Mouse (Mus musculus) bone marrow, adult 2 months (tissue): ENCODE results near the gene Pltp. TPM values are rescaled to one million over a fixed set of nuclear protein-coding genes. Genes with fewer than 3 reads are reported as not detected.

Experiments
- H3K27ac ChIP-seq: fragments of 200-500 bp; 2 replicates; pipeline ENCODE4 v1.5.1; 2012; ENCODE audit warnings: low read depth, mild to moderate bottlenecking, control low read depth, inconsistent platforms, low read length; ENCODE audit not compliant: control insufficient read depth, poor library complexity, insufficient read depth
- H3K4me1 ChIP-seq: fragments of 200-500 bp; 2 replicates; pipeline ENCODE4 v1.6.1; 2011; ENCODE audit warnings: low read length; ENCODE audit not compliant: control insufficient read depth, insufficient read depth
- H3K4me3 ChIP-seq: fragments of 200-500 bp; replicated peaks from 2 replicates; pipeline ENCODE3; 2011; ENCODE audit warnings: mild to moderate bottlenecking, low read depth, low read length, control low read depth; ENCODE audit not compliant: control insufficient read depth
- CTCF ChIP-seq: fragments of 200-500 bp; IDR thresholded peaks from 2 replicates; pipeline ENCODE4 v1.5.1; 2011; ENCODE audit warnings: low read length, control low read depth; ENCODE audit not compliant: control insufficient read depth, insufficient read depth
- POLR2A ChIP-seq: fragments of 200-500 bp; IDR thresholded peaks from 2 replicates; pipeline ENCODE4 v1.6.1; 2011; ENCODE audit warnings: low read depth, mild to moderate bottlenecking, control low read depth, low read length, borderline replicate concordance; ENCODE audit not compliant: control insufficient read depth
- WGBS: fragments of 180-500 bp; shearing (Covaris S2); methylation state at CpG from one replicate; pipeline ENCODE4 v1.1.7; 2018; 5-methylcytosine and 5-hydroxymethylcytosine counted together
- polyA plus RNA-seq: library from polyadenylated mRNA; stranded (reverse); fragments of >200 nt; gene quantifications from 2 replicates; pipeline ENCODE4 v1.2.4, GENCODE M21; 2011; ENCODE audit warnings: low replicate concordance; ENCODE audit not compliant: missing spikeins, insufficient read depth, insufficient read length

Pltp gene
- polyA plus RNA-seq, 1 experiment: 6.5 TPM

GRCm38 (mm10) chr2:164828437-164828836 is 29.1 kb downstream of the Pltp start, which contains the start of gene Spata25:
Spata25 (minus strand) TSS chr2:164828537.
- peak within 1 kb of the TSS; percentile 37; the same call in 1 of the 2 replicates for H3K27ac ChIP-seq
- TF ChIP-seq CTCF: no peak
- TF ChIP-seq POLR2A: no peak
- 82% methylated on average over 6 of the region's 6 CpGs for WGBS
- H3K4me3 ChIP-seq: no peak within 1 kb of the TSS
- H3K4me1 ChIP-seq: no peaks in the 10 kb centered on the region

- peak overlapping the region; percentile 37; the same call in 1 of the 2 replicates for H3K27ac ChIP-seq
- no peak for TF ChIP-seq CTCF
- TF ChIP-seq POLR2A: no peak
- H3K4me1 ChIP-seq: no peaks in the 10 kb centered on the region
- 81% methylated on average over 16 of the region's 16 CpGs for WGBS
- H3K4me3 ChIP-seq: no peak overlapping the region
These were observed 30.2 kb downstream of the Pltp start for GRCm38 (mm10) chr2:164827146-164827850.

GRCm38 (mm10) chr2:164825521-164825920 is 32.0 kb downstream of the Pltp start:
- no peak overlapping the region for H3K27ac ChIP-seq
- no peak overlapping the region for H3K4me3 ChIP-seq
- TF ChIP-seq CTCF (no peak), POLR2A (no peak)
- WGBS: 96% methylated on average over 17 of the region's 17 CpGs
- H3K4me1 ChIP-seq: no peaks in the 10 kb centered on the region

GRCm38 (mm10) chr2:164823969-164824368 is 33.5 kb downstream of the Pltp start:
- TF ChIP-seq POLR2A: no peak
- no peak for TF ChIP-seq CTCF
- Histone ChIP-seq H3K4me3 (no peak overlapping the region), H3K27ac (no peak overlapping the region), H3K4me1 (no peaks in the 10 kb centered on the region)
- WGBS: 87% methylated on average over 4 of the region's 4 CpGs

GRCm38 (mm10) chr2:164823181-164823585 is 34.3 kb downstream of the Pltp start:
- H3K27ac ChIP-seq: peak overlapping the region; percentile 67
- TF ChIP-seq CTCF (no peak), POLR2A (no peak)
- under 1% methylated on average over 10 of the region's 10 CpGs for WGBS

GRCm38 (mm10) chr2:164822636-164823165 is 34.8 kb downstream of the Pltp start, which contains the start of gene Zswim1:
Zswim1 (plus strand) TSS chr2:164822686.
- peak; percentile 78; the same call in 1 of the 2 replicates for TF ChIP-seq POLR2A
- no peak for TF ChIP-seq CTCF
- peak within 1 kb of the TSS; percentile 67 for H3K27ac ChIP-seq
- H3K4me3 ChIP-seq: peak within 1 kb of the TSS; percentile 97
- WGBS: 1% methylated on average over 32 of the region's 32 CpGs
- H3K4me1 ChIP-seq: no peaks in the 10 kb centered on the region

More at GRCm38 (mm10) chr2:164823181-164823585, 34.3 kb downstream of the Pltp start:
- peak overlapping the region; percentile 97 for H3K4me3 ChIP-seq
- no peaks in the 10 kb centered on the region for H3K4me1 ChIP-seq

GRCm38 (mm10) chr2:164821060-164821459 is 36.5 kb downstream of the Pltp start:
- WGBS: 89% methylated on average over 6 of the region's 6 CpGs
- Histone ChIP-seq H3K27ac (no peak overlapping the region), H3K4me3 (no peak overlapping the region), H3K4me1 (no peaks in the 10 kb centered on the region)
- TF ChIP-seq POLR2A: no peak

GRCm38 (mm10) chr2:164817703-164818102 is 39.8 kb downstream of the Pltp start:
- no peak for TF ChIP-seq POLR2A
- TF ChIP-seq CTCF: no peak
- Histone ChIP-seq H3K4me1 (peaks cover 4% of the 10 kb centered on the region), H3K27ac (no peak overlapping the region), H3K4me3 (no peak overlapping the region)
- 88% methylated on average over 5 of the region's 5 CpGs for WGBS
